Mouse (Mus musculus) kidney, adult 2 months (tissue): Measurements from ENCODE around the gene Celsr1.

ENCODE experiments used
- CTCF ChIP-seq: fragments of 200-500 bp; conservative IDR thresholded peaks from 2 replicates; pipeline ENCODE4 v1.5.1; 2011; ENCODE audit warnings: low read depth, mild to moderate bottlenecking, control low read depth, low read length, moderate library complexity, mixed read lengths; ENCODE audit not compliant: insufficient read depth, insufficient read length
- POLR2A ChIP-seq: fragments of 200-500 bp; IDR thresholded peaks from one replicate; pipeline ENCODE4 v1.6.1; 2011; ENCODE audit warnings: low read depth, low read length, control low read depth

- TF ChIP-seq CTCF (no peak), POLR2A (no peak)
These were observed 45.7 kb downstream of the Celsr1 start for GRCm38 (mm10) chr15:85987896-85988295.
